10 mouse cellular contexts compared by ENCODE assay signal in the genomic region with DNA sequence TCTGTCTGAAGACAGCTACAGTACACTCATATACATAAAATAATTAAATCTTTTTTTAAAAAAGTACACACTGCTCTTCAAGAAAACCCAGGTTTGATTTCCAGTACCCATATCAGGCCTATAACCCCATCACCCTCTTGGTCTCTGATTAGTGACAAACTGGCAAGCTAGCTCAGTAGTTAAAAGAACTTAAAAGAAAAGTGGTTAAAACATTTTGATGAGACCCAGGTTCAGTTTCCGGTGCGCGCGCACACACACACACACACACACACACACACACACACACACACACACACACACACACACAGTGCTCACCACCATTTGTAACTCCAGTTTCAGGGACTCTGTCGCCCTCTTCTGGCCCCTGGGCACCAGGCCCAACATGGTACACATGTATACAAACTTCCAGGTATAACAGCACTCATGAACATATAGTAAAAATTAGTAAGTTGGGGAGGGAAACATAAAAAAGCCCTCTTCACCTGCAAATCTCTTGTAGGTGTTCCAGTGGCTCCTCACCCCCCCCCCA. TPM values are rescaled to one million over a fixed set of nuclear protein-coding genes. Genes with fewer than 3 reads are reported as not detected.
DNase-seq lines count a peak whose midpoint lies in the region; ATAC-seq and TF ChIP-seq lines count a peak whose summit lies in the region.
"Had no signal": no experiment of that assay in that cellular context is flagged by ENCODE, and none has a peak within 500 bp of the region (broad histone marks: within the 10 kb centered on the region; RNA-seq: fewer than 3 reads in every experiment).

No protein-coding gene starts in this region.

- H3K27me3 ChIP-seq in liver, adult 2 months (ENCODE audit: control insufficient read depth, insufficient read depth, low read length), result no peaks in the 10 kb centered on the region
- no peaks in the 10 kb centered on the region for H3K27me3 ChIP-seq in liver, embryonic 11.5 days (replicated peaks; ENCODE audit: control insufficient read depth, insufficient read depth, low read length)
- H3K27me3 ChIP-seq: heart, embryonic 12.5 days; limb, embryonic 13.5 days had no signal

- no peak overlapping the region for H3K4me3 ChIP-seq in liver, adult 2 months (ENCODE audit: insufficient read depth, low read depth, low read length)
- H3K4me3 ChIP-seq in liver, embryonic 11.5 days (ENCODE audit: low read depth, low read length), result no peak overlapping the region
- no peak overlapping the region for H3K4me3 ChIP-seq in bone marrow, adult 2 months (replicated peaks; ENCODE audit: control insufficient read depth, low read depth, low read length)
- H3K4me3 ChIP-seq: heart, embryonic 12.5 days; limb, embryonic 13.5 days had no signal

- peaks cover 11% of the 10 kb centered on the region; the same call in 1 of the 2 replicates for H3K79me2 ChIP-seq in liver, adult 2 months (ENCODE audit: control insufficient read depth, insufficient read depth, low read length)

- peak; percentile 76 for TF ChIP-seq CTCF in liver, adult 2 months (IDR thresholded peaks at IDR 0.05; ENCODE audit: low read depth, low read length)
- TF ChIP-seq CTCF in bone marrow, adult 2 months (IDR thresholded peaks at IDR 0.05; ENCODE audit: control insufficient read depth, insufficient read depth, low read length), result peak; percentile 77

- peaks cover 17% of the 10 kb centered on the region; the same call in 1 of the 2 replicates for H3K36me3 ChIP-seq in liver, adult 2 months (ENCODE audit: control insufficient read depth, insufficient read depth, low read length)
- peaks cover 13% of the 10 kb centered on the region; the same call in 1 of the 2 replicates for H3K36me3 ChIP-seq in liver, embryonic 11.5 days (ENCODE audit: control insufficient read depth, insufficient read depth, low read length)

- peaks cover 4% of the 10 kb centered on the region; the same call in 1 of the 2 replicates for H3K4me1 ChIP-seq in liver, adult 2 months (ENCODE audit: control insufficient read depth, insufficient read depth, low read length)
- H3K4me1 ChIP-seq in liver, embryonic 11.5 days (replicated peaks; ENCODE audit: control insufficient read depth, insufficient read depth, low read length), result peaks cover 6% of the 10 kb centered on the region
- no peaks in the 10 kb centered on the region; the same call in 1 of the 2 replicates for H3K4me1 ChIP-seq in bone marrow, adult 2 months (ENCODE audit: control insufficient read depth, insufficient read depth, low read length)

- no peak overlapping the region for H3K27ac ChIP-seq in liver, adult 2 months (replicated peaks; ENCODE audit: insufficient read depth, low read depth, low read length)
- H3K27ac ChIP-seq in liver, embryonic 11.5 days (ENCODE audit: low read depth, low read length), result no peak overlapping the region
- H3K27ac ChIP-seq in bone marrow, adult 2 months (ENCODE audit: control insufficient read depth, insufficient read depth, low read depth, low read length, poor library complexity), result no peak overlapping the region
- H3K27ac ChIP-seq: limb, embryonic 13.5 days had no signal

- ATAC-seq in liver, embryonic 11.5 days (replicated peaks; ENCODE audit: low FRiP score), result no peak

- TF ChIP-seq POLR2A in liver, adult 2 months (IDR thresholded peaks at IDR 0.05; ENCODE audit: extremely low read depth, insufficient read depth, low read length), result no peak
- TF ChIP-seq POLR2A in bone marrow, adult 2 months (IDR thresholded peaks at IDR 0.05; ENCODE audit: borderline replicate concordance, control insufficient read depth, low read depth, low read length), result no peak

- peak; percentile 44 to 49 for DNase-seq in cerebellum, postnatal 10 days
- DNase-seq in cerebellum, postnatal 36 days, result no peak
- DNase-seq in liver, adult 2 months (ENCODE audit: extremely low read depth, low read depth, low spot score), result no peak
- DNase-seq in liver, embryonic 11.5 days (ENCODE audit: low spot score), result no peak
- DNase-seq in spleen, adult 12 weeks (ENCODE audit: low spot score), result peak; percentile 50
- no peak for DNase-seq in adrenal gland, postnatal 4 days (ENCODE audit: low spot score in 2 of 2)
- no peak for DNase-seq in gastrocnemius, postnatal 4 days (ENCODE audit: low spot score in 2 of 2)

- no peak overlapping the region for H3K9ac ChIP-seq in liver, adult 2 months (ENCODE audit: low read depth, low read length)
- no peak overlapping the region for H3K9ac ChIP-seq in liver, embryonic 11.5 days (ENCODE audit: low read depth, low read length)
- H3K9ac ChIP-seq: heart, embryonic 12.5 days; limb, embryonic 13.5 days had no signal

- 81% methylated on average over 5 of the region's 5 CpGs for WGBS in liver, adult 2 months
- WGBS in liver, embryonic 11.5 days, result 76% methylated on average over 5 of the region's 5 CpGs
- 69% methylated on average over 5 of the region's 5 CpGs for WGBS in bone marrow, adult 2 months

- no peaks in the 10 kb centered on the region for H3K9me3 ChIP-seq in liver, embryonic 11.5 days (ENCODE audit: control insufficient read depth, low read length)

- H3K4me2 ChIP-seq in liver, embryonic 11.5 days, result no peak overlapping the region
- H3K4me2 ChIP-seq: heart, embryonic 12.5 days; limb, embryonic 13.5 days had no signal

RNA-seq across cellular contexts. Expression of gene Klhdc9, which starts 4.7 kb away (rescaled TPM):
- total RNA-seq in liver, adult 2 months (2014; rRNA removed), result not detected in 2 replicates
- polyA plus RNA-seq in liver, adult 2 months (2012; rRNA removed), result 0.05 TPM in 1 of 2 replicates, not detected in the other
- 0.66 and 0.77 TPM in 2 replicates for polyA plus RNA-seq in liver, embryonic 11.5 days (2014; fragmentation: Nextera tagmentation; extraction: Ambion mirVana)
- 1.3 TPM in 1 of 2 replicates, not detected in the other for polyA plus RNA-seq in bone marrow, adult 2 months (2011; ENCODE audit: insufficient read depth, insufficient read length, low replicate concordance, missing spikeins)
- total RNA-seq in adrenal gland, postnatal 4 days (2021), result 1 to 10 TPM; 6.2 to 6.8 TPM
- total RNA-seq in gastrocnemius, postnatal 4 days (2021), result under 1 TPM; 0.74 to 0.83 TPM

RNA-seq across cellular contexts. Expression of gene Pfdn2, which starts 10.4 kb away (rescaled TPM):
- total RNA-seq in liver, adult 2 months (2014; rRNA removed), result 21.6 and 26.6 TPM in 2 replicates
- polyA plus RNA-seq in liver, adult 2 months (2012; rRNA removed), result 13.1 and 15.2 TPM in 2 replicates
- polyA plus RNA-seq in liver, embryonic 11.5 days (2014; fragmentation: Nextera tagmentation; extraction: Ambion mirVana), result 68.0 and 73.7 TPM in 2 replicates
- polyA plus RNA-seq in bone marrow, adult 2 months (2011; ENCODE audit: insufficient read depth, insufficient read length, low replicate concordance, missing spikeins), result 73.2 and 94.4 TPM in 2 replicates
- 100 to 1,000 TPM; 120 to 125 TPM for total RNA-seq in adrenal gland, postnatal 4 days (2021)
- 100 to 1,000 TPM in 1 of 2 experiments, 10 to 100 TPM in 1; 97.9 to 112 TPM for total RNA-seq in gastrocnemius, postnatal 4 days (2021)

RNA-seq across cellular contexts. Expression of gene Nit1, which starts 10.4 kb away (rescaled TPM):
- 128 and 132 TPM in 2 replicates for total RNA-seq in liver, adult 2 months (2014; rRNA removed)
- 120 and 139 TPM in 2 replicates for polyA plus RNA-seq in liver, adult 2 months (2012; rRNA removed)
- polyA plus RNA-seq in liver, embryonic 11.5 days (2014; fragmentation: Nextera tagmentation; extraction: Ambion mirVana), result 26.2 and 29.1 TPM in 2 replicates
- polyA plus RNA-seq in bone marrow, adult 2 months (2011; ENCODE audit: insufficient read depth, insufficient read length, low replicate concordance, missing spikeins), result 16.0 and 18.8 TPM in 2 replicates
- total RNA-seq in adrenal gland, postnatal 4 days (2021), result 10 to 100 TPM; 62.0 to 68.3 TPM
- 10 to 100 TPM; 22.4 to 24.9 TPM for total RNA-seq in gastrocnemius, postnatal 4 days (2021)

RNA-seq across cellular contexts. Expression of gene Nectin4, which starts 14.0 kb away (rescaled TPM):
- total RNA-seq in liver, adult 2 months (2014; rRNA removed), result 0.09 and 0.20 TPM in 2 replicates
- 0.09 and 0.16 TPM in 2 replicates for polyA plus RNA-seq in liver, adult 2 months (2012; rRNA removed)
- 0.25 and 0.53 TPM in 2 replicates for polyA plus RNA-seq in liver, embryonic 11.5 days (2014; fragmentation: Nextera tagmentation; extraction: Ambion mirVana)
- polyA plus RNA-seq in bone marrow, adult 2 months (2011; ENCODE audit: insufficient read depth, insufficient read length, low replicate concordance, missing spikeins), result 0.27 and 1.1 TPM in 2 replicates
- under 1 TPM; 0.34 to 0.59 TPM for total RNA-seq in adrenal gland, postnatal 4 days (2021)
- total RNA-seq in gastrocnemius, postnatal 4 days (2021), result under 1 TPM; 0.21 to 0.25 TPM

RNA-seq across cellular contexts. Expression of gene Dedd, which starts 26.9 kb away (rescaled TPM):
- total RNA-seq in liver, adult 2 months (2014; rRNA removed), result 14.7 and 15.8 TPM in 2 replicates
- 28.3 and 34.1 TPM in 2 replicates for polyA plus RNA-seq in liver, adult 2 months (2012; rRNA removed)
- 34.8 and 37.5 TPM in 2 replicates for polyA plus RNA-seq in liver, embryonic 11.5 days (2014; fragmentation: Nextera tagmentation; extraction: Ambion mirVana)
- 31.6 and 49.7 TPM in 2 replicates for polyA plus RNA-seq in bone marrow, adult 2 months (2011; ENCODE audit: insufficient read depth, insufficient read length, low replicate concordance, missing spikeins)
- total RNA-seq in adrenal gland, postnatal 4 days (2021), result 10 to 100 TPM; 41.2 to 43.1 TPM
- 10 to 100 TPM; 33.5 to 33.6 TPM for total RNA-seq in gastrocnemius, postnatal 4 days (2021)

Comparison
In these comparisons a context has a peak if more than half of its experiments do, and no peak if none do; other contexts are left out.
1. DNase-seq: peak in cerebellum, postnatal 10 days (2 of 2) and spleen, adult 12 weeks (single experiment); none in cerebellum, postnatal 36 days (0 of 2), liver, adult 2 months (single experiment), liver, embryonic 11.5 days (single experiment), adrenal gland, postnatal 4 days (0 of 2) and gastrocnemius, postnatal 4 days (0 of 2).